Mouse (Mus musculus) heart, embryonic 15.5 days (tissue): ENCODE measurements around the gene Fosl1. TPM values are rescaled to one million over a fixed set of nuclear protein-coding genes. Genes with fewer than 3 reads are reported as not detected.
"Not testable (repeated sequence)": the region's sequence is repeated elsewhere in the genome, so short reads cannot be mapped to it uniquely, and the experiment has no call there.

Experiments
- ATAC-seq: fragments of 200-750 bp; cut with Nextera tagmentation; replicated peaks from 2 replicates; pipeline ENCODE4 v1.8.0; 2017; ENCODE audit warnings: low read depth, moderate TSS enrichment; ENCODE audit not compliant: insufficient number of reproducible peaks, insufficient read depth, low FRiP score
- H3K27ac ChIP-seq: fragments of 300-500 bp; sonication (generic); 2 replicates; pipeline ENCODE4 v1.5.1; 2015; ENCODE audit warnings: mild to moderate bottlenecking, inconsistent platforms
- H3K27me3 ChIP-seq: fragments of 300-500 bp; sonication (generic); 2 replicates; pipeline ENCODE4 v1.6.1; 2015; ENCODE audit warnings: inconsistent platforms
- H3K36me3 ChIP-seq: fragments of 300-500 bp; sonication (generic); 2 replicates; pipeline ENCODE4 v1.6.1; 2015; ENCODE audit warnings: mild to moderate bottlenecking, inconsistent platforms
- H3K4me1 ChIP-seq: fragments of 300-500 bp; sonication (generic); replicated peaks from 2 replicates; pipeline ENCODE4 v1.6.1; 2015; ENCODE audit warnings: inconsistent platforms
- H3K4me2 ChIP-seq: fragments of 300-500 bp; sonication (generic); 2 replicates; pipeline ENCODE4 v1.6.1; 2015; ENCODE audit warnings: inconsistent platforms, mild to moderate bottlenecking, moderate library complexity
- H3K4me3 ChIP-seq: fragments of 300-500 bp; sonication (generic); 2 replicates; pipeline ENCODE4 v1.5.1; 2015; ENCODE audit warnings: mild to moderate bottlenecking, inconsistent platforms
- H3K9ac ChIP-seq: fragments of 300-500 bp; sonication (generic); 2 replicates; pipeline ENCODE4 v1.6.1; 2015; ENCODE audit warnings: mild to moderate bottlenecking, inconsistent platforms
- H3K9me3 ChIP-seq: fragments of 300-500 bp; sonication (generic); replicated peaks from 2 replicates; pipeline ENCODE4 v1.6.1; 2016; ENCODE audit warnings: inconsistent platforms
- WGBS: fragments of 180-500 bp; shearing (Covaris S2); methylation state at CpG from one replicate; pipeline ENCODE4 v1.1.7; 2015; ENCODE audit warnings: mixed read lengths; 5-methylcytosine and 5-hydroxymethylcytosine counted together
- polyA plus RNA-seq: library from polyadenylated mRNA; unstranded; fragments of >200 nt; fragmentation: Nextera tagmentation; extraction: Ambion mirVana; gene quantifications from 2 replicates; pipeline ENCODE4 v1.2.1, GENCODE M21; 2015

Gene Fosl1
- polyA plus RNA-seq, 1 experiment from 2014 or later: not detected

- Histone ChIP-seq H3K36me3 (peaks cover 43% of the 10 kb centered on the region), H3K9ac (peak overlapping the region; percentile 4; the same call in 1 of the 2 replicates), H3K4me3 (no peak overlapping the region), H3K27ac (no peak overlapping the region), H3K4me1 (peaks cover 28% of the 10 kb centered on the region), H3K27me3 (no peaks in the 10 kb centered on the region), H3K4me2 (no peak overlapping the region), H3K9me3 (no peaks in the 10 kb centered on the region)
- no peak for ATAC-seq
- WGBS: 78% methylated on average over 8 of the region's 8 CpGs
Observed at GRCm38 (mm10) chr19:5486286-5486685, 38.9 kb downstream of the Fosl1 start.

GRCm38 (mm10) chr19:5486771-5487170, 39.4 kb downstream of the Fosl1 start:
- no peaks in the 10 kb centered on the region for H3K9me3 ChIP-seq
- no peak for ATAC-seq
- no peak overlapping the region for H3K27ac ChIP-seq
- H3K4me1 ChIP-seq: peaks cover 29% of the 10 kb centered on the region
- H3K4me2 ChIP-seq: peak overlapping the region; percentile 86; the same call in 1 of the 2 replicates
- WGBS: 77% methylated on average over 4 of the region's 4 CpGs
- no peaks in the 10 kb centered on the region for H3K27me3 ChIP-seq
- H3K4me3 ChIP-seq: peak overlapping the region; percentile 65; the same call in 1 of the 2 replicates
- peaks cover 38% of the 10 kb centered on the region for H3K36me3 ChIP-seq
- 0 out of 2 replicates have a peak overlapping the region, but pooled peaks have one; percentile 4 for H3K9ac ChIP-seq

DNA sequence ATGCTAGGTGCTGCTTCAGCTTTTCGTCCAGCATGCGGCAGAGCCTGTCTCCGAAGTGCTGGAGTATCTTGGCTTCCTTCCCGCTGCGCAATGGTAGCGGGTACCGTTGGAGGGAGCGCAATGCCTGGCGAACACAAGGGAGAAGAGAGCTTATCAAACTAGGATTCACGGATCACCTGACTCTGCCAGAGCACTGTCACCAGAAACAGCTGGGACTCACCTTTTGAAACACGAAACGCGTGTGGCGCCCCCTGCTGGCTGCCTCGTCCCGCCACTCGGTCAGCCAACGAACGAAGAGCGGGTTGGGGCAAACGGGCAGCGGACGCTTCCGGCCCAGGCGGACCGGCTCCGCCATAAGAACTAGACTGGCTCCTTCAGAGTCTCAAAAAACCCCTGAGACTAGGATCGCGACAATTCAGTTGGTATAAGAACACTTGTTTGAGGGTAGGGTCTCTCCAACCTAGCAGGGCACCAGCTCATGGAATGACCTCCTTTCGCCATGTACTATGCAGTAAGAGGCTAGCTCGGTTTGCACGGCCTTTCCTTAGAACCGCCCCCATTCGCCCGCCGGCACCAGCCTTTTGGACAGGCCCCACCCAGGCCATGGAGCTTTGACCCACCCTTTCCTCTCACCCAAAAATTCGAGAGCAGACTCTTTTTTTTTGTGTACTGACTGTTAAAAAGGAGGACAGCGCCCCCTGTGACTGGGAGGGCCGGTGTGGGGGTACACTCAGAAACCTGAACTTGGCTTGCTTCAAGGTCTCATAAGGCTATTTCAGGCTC, 40.6 kb downstream of the Fosl1 start, which contains the start of gene Mus81:
Mus81 (minus strand) TSS at position 635 of the 783 bp plus-strand sequence.
- Histone ChIP-seq H3K4me1 (peaks cover 41% of the 10 kb centered on the region), H3K27me3 (no peaks in the 10 kb centered on the region), H3K9ac (peak within 1 kb of the TSS; percentile 72), H3K9me3 (no peaks in the 10 kb centered on the region), H3K4me3 (peak within 1 kb of the TSS; percentile 65), H3K4me2 (peak within 1 kb of the TSS; percentile 86), H3K27ac (peak within 1 kb of the TSS; percentile 100), H3K36me3 (peaks cover 33% of the 10 kb centered on the region)
- peak; percentile 73 for ATAC-seq
- WGBS: under 1% methylated on average over 39 of the region's 39 CpGs

GRCm38 (mm10) chr19:5488878-5489571, 41.7 kb downstream of the Fosl1 start:
- WGBS: under 1% methylated on average over 26 of the region's 26 CpGs
- peak overlapping the region; percentile 86 for H3K4me2 ChIP-seq
- no peaks in the 10 kb centered on the region for H3K9me3 ChIP-seq
- H3K36me3 ChIP-seq: peaks cover 36% of the 10 kb centered on the region
- peak overlapping the region; percentile 62 for H3K9ac ChIP-seq
- H3K4me1 ChIP-seq: peaks cover 45% of the 10 kb centered on the region
- H3K27ac ChIP-seq: peak overlapping the region; percentile 100
- H3K4me3 ChIP-seq: peak overlapping the region; percentile 65
- ATAC-seq: peak; percentile 81
- no peaks in the 10 kb centered on the region for H3K27me3 ChIP-seq

- 40% methylated on average over 10 of the region's 10 CpGs for whole genome bisulfite sequencing
- H3K9me3 ChIP-seq, H3K27me3 ChIP-seq, ATAC-seq, H3K9ac ChIP-seq: not testable (repeated sequence)
- peaks cover 37% of the 10 kb centered on the region for H3K36me3 ChIP-seq
- H3K4me2 ChIP-seq: peak overlapping the region; percentile 86
- peak overlapping the region; percentile 96 for H3K4me3 ChIP-seq
- peak overlapping the region; percentile 100 for H3K27ac ChIP-seq
- H3K4me1 ChIP-seq: peaks cover 48% of the 10 kb centered on the region
Observed at GRCm38 (mm10) chr19:5489721-5490120, 42.4 kb downstream of the Fosl1 start.

GRCm38 (mm10) chr19:5490313-5490897, 43.1 kb downstream of the Fosl1 start, which contains the start of gene Cfl1:
Cfl1 (plus strand) TSS chr19:5490455.
- Histone ChIP-seq H3K9ac (peak within 1 kb of the TSS; percentile 97), H3K27ac (peak within 1 kb of the TSS; percentile 100), H3K4me3 (peak within 1 kb of the TSS; percentile 96), H3K4me1 (peaks cover 48% of the 10 kb centered on the region), H3K36me3 (peaks cover 36% of the 10 kb centered on the region), H3K4me2 (peak within 1 kb of the TSS; percentile 86), H3K27me3 (no peaks in the 10 kb centered on the region), H3K9me3 (no peaks in the 10 kb centered on the region)
- under 1% methylated on average over 61 of the region's 62 CpGs for WGBS
- peak; percentile 64 for ATAC-seq

GRCm38 (mm10) chr19:5490898-5491708, 43.8 kb downstream of the Fosl1 start:
- Histone ChIP-seq H3K4me1 (peaks cover 45% of the 10 kb centered on the region), H3K27ac (peak overlapping the region; percentile 100), H3K9ac (peak overlapping the region; percentile 97), H3K4me2 (peak overlapping the region; percentile 86), H3K9me3 (no peaks in the 10 kb centered on the region), H3K36me3 (peaks cover 37% of the 10 kb centered on the region), H3K4me3 (peak overlapping the region; percentile 96), H3K27me3 (no peaks in the 10 kb centered on the region)
- ATAC-seq: 0 out of 2 replicates have a peak, but pooled peaks have one; percentile 8
- WGBS: under 1% methylated on average over 59 of the region's 59 CpGs

- H3K9me3 ChIP-seq: no peaks in the 10 kb centered on the region
- 0 out of 2 replicates have a peak overlapping the region, but pooled peaks have one; percentile 96 for H3K4me3 ChIP-seq
- H3K4me2 ChIP-seq: no peak overlapping the region
- peaks cover 29% of the 10 kb centered on the region for H3K4me1 ChIP-seq
- ATAC-seq: no peak
- 76% methylated on average over 4 of the region's 4 CpGs for WGBS
- no peak overlapping the region for H3K27ac ChIP-seq
- peaks cover 50% of the 10 kb centered on the region for H3K36me3 ChIP-seq
- 0 out of 2 replicates have a peak overlapping the region, but pooled peaks have one; percentile 9 for H3K9ac ChIP-seq
- no peaks in the 10 kb centered on the region for H3K27me3 ChIP-seq
Observed at GRCm38 (mm10) chr19:5492641-5493040, 45.3 kb downstream of the Fosl1 start.

GRCm38 (mm10) chr19:5493301-5493721, 46.0 kb downstream of the Fosl1 start:
- 65% methylated on average over 9 of the region's 9 CpGs for WGBS
- not testable (repeated sequence) for H3K27me3 ChIP-seq, H3K9ac ChIP-seq, ATAC-seq, H3K27ac ChIP-seq, H3K4me2 ChIP-seq, H3K9me3 ChIP-seq, H3K4me3 ChIP-seq
- Histone ChIP-seq H3K4me1 (peaks cover 29% of the 10 kb centered on the region), H3K36me3 (peaks cover 51% of the 10 kb centered on the region)

DNA sequence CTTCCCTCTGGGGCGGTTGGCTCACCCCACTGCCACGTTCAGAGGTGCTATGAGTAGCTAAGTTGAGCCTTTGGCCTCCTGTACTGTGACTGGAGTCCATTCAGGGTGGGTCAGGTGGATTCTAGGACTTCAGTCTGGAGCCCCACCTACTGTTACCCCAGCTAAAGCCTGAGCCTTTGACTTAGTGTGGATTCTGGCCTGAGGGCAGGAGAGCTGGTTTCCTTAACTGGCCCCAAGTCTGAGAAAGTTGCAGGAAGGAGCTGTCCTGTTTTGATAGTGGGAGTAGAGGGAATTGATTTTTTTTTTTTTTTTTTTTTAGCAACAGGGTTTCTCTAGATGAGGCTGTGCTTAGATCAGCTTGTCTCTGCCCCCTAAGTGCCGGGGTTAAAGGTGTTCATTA, 47.0 kb downstream of the Fosl1 start:
- Histone ChIP-seq H3K4me3 (no peak overlapping the region), H3K27me3 (no peaks in the 10 kb centered on the region), H3K9ac (no peak overlapping the region), H3K27ac (no peak overlapping the region), H3K36me3 (peaks cover 51% of the 10 kb centered on the region), H3K9me3 (no peaks in the 10 kb centered on the region), H3K4me2 (no peak overlapping the region), H3K4me1 (peaks cover 25% of the 10 kb centered on the region)
- no peak for ATAC-seq
- WGBS: 88% methylated on average over 3 of the region's 3 CpGs
